Mouse (Mus musculus): ENCODE results near the gene Eif1.
A peak's percentile ranks its signal among the peaks of the same experiment; 100 is the strongest.
"Not testable (repeated sequence)": the region's sequence is repeated elsewhere in the genome, so short reads cannot be mapped to it uniquely, and the experiment has no call there.

Eif1 gene

GRCm38 (mm10) chr11:100319492-100320171 lies at the start of gene Eif1:
Gene Eif1, plus strand, starts transcription at chr11:100319885.
- peak; percentile 100 for DNase-seq (ENCODE audit: low spot score)

GRCm38 (mm10) chr11:100271878-100272277 lies 47.8 kb upstream of the Eif1 start:
- no peak for DNase-seq (ENCODE audit: low spot score)

GRCm38 (mm10) chr11:100274719-100275118 lies 45.0 kb upstream of the Eif1 start:
- no peak for DNase-seq (ENCODE audit: low spot score)

- no peak for DNase-seq (ENCODE audit: low spot score)
Measured at GRCm38 (mm10) chr11:100275466-100275865, 44.2 kb upstream of the Eif1 start.

DNA sequence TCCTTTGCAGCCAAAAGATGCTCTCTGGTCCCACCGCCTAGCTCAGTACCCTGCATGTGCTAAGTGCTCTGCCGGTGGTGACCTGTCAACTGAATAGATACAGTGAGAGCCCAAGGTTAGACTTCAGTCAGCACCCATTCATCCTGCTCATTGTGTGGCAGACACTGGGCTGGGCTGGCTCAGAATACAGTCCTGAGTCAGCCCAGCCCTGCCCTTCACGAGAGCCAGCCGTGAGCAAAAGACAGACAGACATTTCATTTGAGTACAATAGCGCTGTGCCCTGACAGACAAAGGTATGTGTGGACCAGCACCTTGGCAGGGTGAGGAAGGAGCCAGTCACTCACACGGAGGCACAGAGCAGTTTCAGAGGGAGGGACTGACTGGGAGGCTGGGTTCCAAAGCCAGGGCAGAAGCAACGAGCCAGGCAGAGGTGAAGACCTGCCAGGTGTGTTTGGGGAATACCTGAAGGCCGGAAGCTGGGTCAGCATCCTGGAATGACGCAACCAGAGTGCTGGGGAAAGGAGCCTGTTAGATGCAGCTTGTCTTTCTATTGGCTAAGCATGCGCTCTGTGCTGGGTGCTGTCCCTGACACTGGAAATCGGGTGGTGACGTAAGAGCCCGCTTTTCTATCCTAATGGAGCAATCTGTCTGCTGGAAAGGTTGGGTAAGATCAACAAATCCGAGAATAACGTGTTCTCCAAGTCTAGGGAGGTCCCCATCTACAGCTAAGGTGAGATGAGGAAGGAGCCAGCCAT lies 41.8 kb upstream of the Eif1 start:
- no peak for DNase-seq (ENCODE audit: low spot score)

- no peak for DNase-seq (ENCODE audit: low spot score)
Measured at GRCm38 (mm10) chr11:100278759-100279158, 40.9 kb upstream of the Eif1 start.

DNA sequence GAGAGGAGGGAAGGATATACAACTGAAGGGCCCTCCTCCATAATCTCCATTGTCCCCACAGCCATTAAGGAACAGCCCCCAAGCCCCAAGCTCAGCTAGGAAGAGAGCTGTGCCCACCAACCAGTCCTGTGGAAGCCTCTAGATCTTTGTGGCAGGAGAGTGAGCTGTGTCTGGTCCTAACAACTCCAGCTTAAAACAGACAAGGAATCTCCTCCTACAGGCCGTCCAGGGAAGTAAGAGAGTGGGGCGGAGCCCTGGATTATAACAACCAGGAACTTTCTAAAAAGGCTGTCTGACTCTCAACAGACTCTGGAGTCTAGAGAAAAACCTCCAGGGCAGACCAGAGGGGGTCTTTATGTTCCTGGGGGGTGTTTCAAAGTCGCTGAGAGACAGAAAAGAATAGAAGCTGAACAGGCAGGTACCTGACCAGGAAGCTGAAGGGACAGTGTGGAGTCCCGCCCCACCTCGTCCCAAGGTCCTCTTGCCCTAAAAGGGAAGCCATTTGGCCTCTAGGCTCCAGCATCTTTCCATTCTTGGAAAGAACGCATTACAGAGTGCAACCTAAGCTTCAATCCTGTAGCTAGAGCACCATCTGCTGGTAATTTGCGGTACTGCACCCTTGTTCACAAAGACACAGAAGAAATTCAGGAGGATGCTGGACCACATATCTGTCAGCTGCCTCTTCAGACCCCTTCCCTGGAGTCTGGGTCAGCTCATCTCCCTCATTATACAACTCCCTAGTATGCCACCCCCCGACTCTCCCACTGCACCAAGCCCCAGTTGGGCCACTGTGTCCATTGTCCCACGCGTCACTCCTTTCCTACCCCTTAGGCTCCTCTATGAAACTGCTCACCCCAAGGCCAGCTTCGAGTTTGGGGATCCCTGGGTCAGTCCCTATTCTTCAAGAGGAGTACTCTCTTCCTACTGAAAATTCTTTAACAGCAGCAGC lies 37.8 kb upstream of the Eif1 start:
- peak; percentile 76 for DNase-seq (ENCODE audit: low spot score)

GRCm38 (mm10) chr11:100282549-100282948 lies 37.1 kb upstream of the Eif1 start:
- DNase-seq (ENCODE audit: low spot score) = peak; percentile 59

DNA sequence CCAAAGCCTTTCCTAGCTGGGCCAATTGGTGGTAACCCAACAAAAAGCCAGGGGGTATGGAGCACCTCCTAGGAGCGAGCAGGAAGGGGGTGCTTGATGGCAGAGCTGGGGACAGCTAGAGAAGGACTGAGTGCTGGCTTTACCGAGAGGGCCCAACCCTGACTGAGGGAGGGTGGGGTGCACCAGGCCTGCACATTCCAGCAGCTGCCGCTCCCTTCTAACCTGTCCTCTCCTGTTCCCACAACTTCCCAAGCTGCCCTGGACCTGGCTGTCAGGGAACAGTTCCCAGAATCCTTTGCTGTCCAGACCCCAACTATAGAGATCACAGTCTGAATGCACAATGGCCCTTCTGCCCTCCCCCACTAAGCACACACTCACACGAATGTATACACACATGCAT lies 34.7 kb upstream of the Eif1 start:
- no peak for DNase-seq (ENCODE audit: low spot score)

DNA sequence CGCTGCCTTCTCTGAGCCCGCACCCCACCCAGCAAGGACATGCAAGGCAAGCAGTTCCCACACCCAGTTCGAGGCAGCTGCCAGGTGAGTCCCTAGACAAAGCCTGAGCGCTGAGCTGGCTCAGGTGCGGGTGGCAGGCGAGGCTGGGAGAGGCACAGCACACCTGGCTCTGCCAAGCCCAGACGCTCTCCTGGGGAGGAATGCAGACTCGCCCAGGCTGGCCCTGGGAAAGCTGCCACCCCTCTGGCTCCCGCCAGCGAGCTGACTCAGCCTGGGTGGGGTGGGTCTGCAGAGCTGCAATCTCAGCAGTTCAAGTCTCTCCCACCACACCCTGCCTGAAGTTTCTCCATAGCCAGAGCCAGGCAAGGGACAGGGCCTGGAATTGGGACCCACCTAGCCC lies 32.7 kb upstream of the Eif1 start:
- no peak for DNase-seq (ENCODE audit: low spot score)

- no peak for DNase-seq (ENCODE audit: low spot score)
Measured at GRCm38 (mm10) chr11:100288942-100289341, 30.7 kb upstream of the Eif1 start.

GRCm38 (mm10) chr11:100290235-100290634 lies 29.4 kb upstream of the Eif1 start:
- no peak for DNase-seq (ENCODE audit: low spot score)

- no peak for DNase-seq (ENCODE audit: low spot score)
Measured at GRCm38 (mm10) chr11:100292884-100293283, 26.8 kb upstream of the Eif1 start.

- DNase-seq (ENCODE audit: low spot score) = peak; percentile 74
Measured at GRCm38 (mm10) chr11:100295308-100295707, 24.4 kb upstream of the Eif1 start.

- peak; percentile 39 for DNase-seq (ENCODE audit: low spot score)
Measured at GRCm38 (mm10) chr11:100297801-100298200, 21.9 kb upstream of the Eif1 start.

DNA sequence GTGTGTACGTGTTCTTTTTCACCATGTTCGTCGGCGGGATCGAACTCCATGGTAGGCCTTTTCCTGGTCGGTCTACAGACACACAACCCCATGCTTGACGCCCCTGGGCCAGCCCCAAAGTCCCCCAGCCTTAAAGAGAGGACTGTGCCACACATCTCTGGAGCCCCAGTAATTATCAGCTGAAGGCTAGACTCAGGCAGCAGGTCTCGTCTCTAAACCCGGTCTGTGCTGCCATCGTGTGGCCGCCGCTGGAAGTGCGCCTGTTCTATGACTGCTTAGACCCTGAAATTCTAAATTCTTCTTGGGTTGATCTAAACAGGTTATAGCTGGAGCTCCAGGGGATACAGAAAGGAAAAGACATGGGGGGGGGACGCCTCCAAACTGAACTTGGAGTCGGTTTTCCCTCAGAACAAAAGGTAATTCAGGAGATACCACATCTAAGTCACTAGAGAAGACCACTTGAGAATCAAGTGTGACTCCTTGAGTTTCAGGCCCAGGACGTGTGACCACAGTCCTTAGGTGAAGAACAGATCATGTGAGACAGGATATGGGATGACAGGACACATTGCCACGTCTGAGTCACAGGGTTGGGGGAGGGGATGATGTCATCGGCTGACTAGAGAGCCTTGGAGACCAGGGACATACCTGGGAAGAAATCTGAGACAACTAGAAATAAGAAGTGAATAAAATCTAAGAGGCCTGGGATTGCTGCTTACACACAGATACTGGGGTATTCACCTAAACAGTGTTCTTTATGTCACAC lies 21.2 kb upstream of the Eif1 start:
- peak; percentile 74 for DNase-seq (ENCODE audit: low spot score)

- DNase-seq (ENCODE audit: low spot score) = peak; percentile 59
Measured at GRCm38 (mm10) chr11:100300293-100300692, 19.4 kb upstream of the Eif1 start.

DNA sequence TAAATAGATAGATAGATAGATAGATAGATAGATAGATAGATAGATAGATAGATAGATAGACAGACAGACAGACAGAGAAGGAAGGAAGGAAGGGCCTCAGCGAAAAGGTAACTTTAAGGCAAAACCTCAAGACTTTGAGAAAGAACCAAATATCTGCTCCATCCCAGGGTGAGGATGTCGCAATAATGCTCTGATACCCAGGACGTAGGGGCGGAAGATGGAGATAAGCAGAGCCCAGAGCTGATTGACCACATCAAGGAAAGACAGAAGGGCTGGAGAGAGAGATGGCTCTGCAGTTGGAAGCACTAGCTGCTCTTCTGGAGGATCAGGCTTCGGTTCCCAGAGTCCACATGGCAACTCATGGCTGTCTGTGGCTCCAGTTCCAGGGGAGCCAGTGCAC lies 18.4 kb upstream of the Eif1 start:
- DNase-seq (ENCODE audit: low spot score) = no peak

- DNase-seq (ENCODE audit: low spot score) = no peak
Measured at GRCm38 (mm10) chr11:100307900-100308299, 11.8 kb upstream of the Eif1 start.

- DNase-seq (ENCODE audit: low spot score) = not testable (repeated sequence)
Measured at GRCm38 (mm10) chr11:100308672-100309071, 11.0 kb upstream of the Eif1 start.

DNA sequence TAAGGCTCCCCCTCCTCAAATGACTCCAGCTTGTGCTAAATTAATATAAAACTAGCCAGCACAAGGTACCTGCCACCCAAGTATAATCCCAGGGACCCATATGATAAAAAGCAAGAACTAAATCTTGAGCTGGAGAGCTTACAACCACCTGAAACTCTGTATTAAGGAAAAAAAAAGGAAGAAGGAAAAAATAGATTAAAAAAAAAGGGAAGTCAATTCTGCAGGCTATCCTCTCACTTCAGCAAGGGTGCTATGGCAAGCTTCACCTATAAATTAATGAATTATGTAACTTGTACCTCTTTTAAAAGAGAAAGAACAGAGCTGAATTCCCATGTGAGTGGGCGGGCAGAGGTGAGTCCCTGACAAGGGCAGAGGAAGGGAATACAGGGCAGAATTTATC lies 8.0 kb upstream of the Eif1 start:
- DNase-seq (ENCODE audit: low spot score) = no peak
